Mouse (Mus musculus) CH12.LX (cell line): ENCODE measurements around the gene Eid1.

ENCODE experiments used
- CTCF ChIP-seq, 2 experiments: IDR thresholded peaks in 1 of 2; conservative IDR thresholded peaks in 1 of 2; 2 replicates each; pipeline ENCODE4 v1.5.1; 2011 to 2012; ENCODE audit warnings: low read depth in 2 of 2, low read length in 2 of 2, improper control_type of control experiment in 1 of 2, inconsistent platforms in 1 of 2, mild to moderate bottlenecking in 1 of 2, moderate library complexity in 1 of 2
- E2F4 ChIP-seq: IDR thresholded peaks from 2 replicates; pipeline ENCODE4 v1.6.1; 2011; ENCODE audit warnings: low read depth, low read length, improper control_type of control experiment; ENCODE audit not compliant: insufficient replicate concordance
- EP300 ChIP-seq: IDR thresholded peaks from 2 replicates; pipeline ENCODE4 v1.6.1; 2011; ENCODE audit warnings: low read length, improper control_type of control experiment
- MEF2A ChIP-seq: IDR thresholded peaks from 2 replicates; pipeline ENCODE4 v1.6.1; 2014; ENCODE audit warnings: low read depth, mild to moderate bottlenecking, inconsistent platforms, low read length, improper control_type of control experiment, borderline replicate concordance
- POLR2A ChIP-seq: IDR thresholded peaks from 2 replicates; pipeline ENCODE4 v1.6.1; 2011; ENCODE audit warnings: low read depth, mild to moderate bottlenecking, improper control_type of control experiment, low read length
- POLR2AphosphoS2 ChIP-seq: IDR thresholded peaks from 2 replicates; pipeline ENCODE4 v1.6.1; 2011; ENCODE audit warnings: low read depth, low read length, improper control_type of control experiment
- TBP ChIP-seq: conservative IDR thresholded peaks from 2 replicates; pipeline ENCODE4 v1.6.1; 2011; ENCODE audit warnings: low read depth, low read length, improper control_type of control experiment
- ZC3H11A ChIP-seq: IDR thresholded peaks from 2 replicates; pipeline ENCODE4 v1.6.1; 2012; ENCODE audit warnings: low read depth, mild to moderate bottlenecking, inconsistent platforms, low read length, improper control_type of control experiment
- ZKSCAN1 ChIP-seq: IDR thresholded peaks from 2 replicates; pipeline ENCODE4 v1.6.1; 2012; ENCODE audit warnings: low read depth, inconsistent platforms, low read length, improper control_type of control experiment, borderline replicate concordance

DNA sequence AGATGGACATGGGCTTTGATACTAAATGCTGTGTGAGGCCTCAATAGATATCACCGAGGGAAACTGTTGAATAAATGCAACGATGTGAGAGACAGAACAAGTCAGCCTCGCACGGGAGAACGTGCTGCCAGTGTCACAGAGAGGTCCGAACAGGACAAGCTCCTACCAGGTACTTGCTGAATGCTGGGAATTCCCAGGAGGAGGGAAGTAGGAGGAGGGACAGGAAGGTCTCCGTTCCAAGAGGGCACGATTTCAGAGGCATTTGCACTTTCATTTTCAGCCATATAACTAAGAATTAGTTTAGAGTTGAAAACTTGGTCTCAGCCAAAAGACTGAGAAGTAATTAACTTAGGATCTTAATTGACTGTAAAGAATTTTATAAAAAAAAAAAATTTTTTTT, 21.3 kb upstream of the Eid1 start:
- no peak for TF ChIP-seq POLR2A
- TF ChIP-seq ZKSCAN1: no peak
- no peak for TF ChIP-seq EP300
- TF ChIP-seq POLR2AphosphoS2: no peak
- no peak for TF ChIP-seq E2F4
- TF ChIP-seq TBP: no peak
- TF ChIP-seq MEF2A: no peak
- no peak for TF ChIP-seq CTCF (conservative IDR thresholded peaks at IDR 0.05 in 1 of 2, IDR thresholded peaks at IDR 0.05 in 1 of 2; ENCODE audit: low read depth in 2 of 2, low read length in 2 of 2)
- no peak for TF ChIP-seq ZC3H11A
